In the genomic region with DNA sequence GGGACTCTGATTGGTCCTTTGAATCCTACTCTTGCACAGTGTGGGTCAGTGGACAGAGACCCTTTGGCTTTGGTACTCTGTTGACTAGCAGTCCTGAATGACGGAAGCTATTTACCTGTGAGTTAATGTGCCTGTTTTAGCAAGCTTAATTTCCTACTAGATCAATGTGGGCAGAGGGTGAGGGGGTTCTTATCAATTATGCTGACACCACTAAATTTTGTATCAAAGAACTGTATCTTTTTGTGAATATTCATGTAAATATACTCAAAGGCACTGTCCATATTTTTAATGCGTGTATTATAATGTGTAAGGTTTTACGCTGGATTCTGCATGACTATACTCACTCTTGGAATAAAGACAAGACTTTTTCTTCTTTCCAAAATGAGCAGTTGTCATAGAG, we compare ENCODE assay signal across 26 mouse cellular contexts.
"Had no signal": no experiment of that assay in that cellular context is flagged by ENCODE, and none has a peak within 500 bp of the region (broad histone marks: within the 10 kb centered on the region; RNA-seq: fewer than 3 reads in every experiment).

No protein-coding gene starts in this region.

- H3K27me3 ChIP-seq: embryonic facial prominence, embryonic 12.5 days; embryonic facial prominence, embryonic 13.5 days; embryonic facial prominence, embryonic 15.5 days; forebrain, embryonic 12.5 days; forebrain, embryonic 13.5 days; forebrain, embryonic 15.5 days had no signal

- H3K9me3 ChIP-seq: embryonic facial prominence, embryonic 10.5 days; embryonic facial prominence, embryonic 12.5 days; embryonic facial prominence, embryonic 13.5 days; embryonic facial prominence, embryonic 15.5 days; forebrain, embryonic 10.5 days; forebrain, embryonic 12.5 days; forebrain, embryonic 13.5 days; forebrain, embryonic 15.5 days; heart, embryonic 10.5 days had no signal

- ATAC-seq: forebrain, embryonic 13.5 days; forebrain, embryonic 14.5 days; forebrain, embryonic 15.5 days; forebrain, embryonic 16.5 days; forebrain, postnatal 0 days had no signal

- H3K4me2 ChIP-seq: embryonic facial prominence, embryonic 12.5 days; embryonic facial prominence, embryonic 13.5 days; embryonic facial prominence, embryonic 15.5 days; forebrain, embryonic 12.5 days; forebrain, embryonic 13.5 days; forebrain, embryonic 15.5 days; heart, embryonic 11.5 days had no signal

- H3K27ac ChIP-seq: embryonic facial prominence, embryonic 10.5 days; embryonic facial prominence, embryonic 12.5 days; embryonic facial prominence, embryonic 13.5 days; embryonic facial prominence, embryonic 15.5 days; forebrain, embryonic 10.5 days; forebrain, embryonic 12.5 days; forebrain, embryonic 13.5 days; forebrain, embryonic 15.5 days; heart, adult 2 months; heart, embryonic 10.5 days had no signal

- H3K4me1 ChIP-seq: embryonic facial prominence, embryonic 10.5 days; embryonic facial prominence, embryonic 12.5 days; embryonic facial prominence, embryonic 13.5 days; embryonic facial prominence, embryonic 15.5 days; forebrain, embryonic 10.5 days; forebrain, embryonic 12.5 days; forebrain, embryonic 13.5 days; forebrain, embryonic 15.5 days; heart, embryonic 10.5 days had no signal

- H3K4me3 ChIP-seq: embryonic facial prominence, embryonic 10.5 days; embryonic facial prominence, embryonic 12.5 days; embryonic facial prominence, embryonic 13.5 days; embryonic facial prominence, embryonic 15.5 days; erythroblast, embryonic 14.5 days; forebrain, embryonic 10.5 days; forebrain, embryonic 12.5 days; forebrain, embryonic 13.5 days; forebrain, embryonic 15.5 days; heart, adult 2 months; heart, embryonic 10.5 days had no signal

- DNase-seq: cerebellum, postnatal 10 days; cerebellum, postnatal 14 days; cerebellum, postnatal 25 days; cerebellum, postnatal 36 days; embryo, embryonic 11 days; forebrain, postnatal 0 days; gastrocnemius, postnatal 10 days; gastrocnemius, postnatal 14 days; gastrocnemius, postnatal 25 days; gastrocnemius, postnatal 36 days; heart, adult 11 months; heart, adult 18-20 months; heart, adult 2 months had no signal

- H3K9ac ChIP-seq: embryonic facial prominence, embryonic 12.5 days; embryonic facial prominence, embryonic 13.5 days; embryonic facial prominence, embryonic 15.5 days; forebrain, embryonic 12.5 days; forebrain, embryonic 13.5 days; forebrain, embryonic 15.5 days; forebrain, postnatal 0 days had no signal
